Mouse (Mus musculus) lung, adult 2 months (tissue): ENCODE measurements around the gene Nadk. TPM values are rescaled to one million over a fixed set of nuclear protein-coding genes. Genes with fewer than 3 reads are reported as not detected.
"Not testable (repeated sequence)": the region's sequence is repeated elsewhere in the genome, so short reads cannot be mapped to it uniquely, and the experiment has no call there.

ENCODE experiments used
- DNase-seq: peaks from one replicate; pipeline ENCODE4 v3.0.0; 2022
- H3K4me1 ChIP-seq: fragments of 200-500 bp; 2 replicates; pipeline ENCODE4 v1.6.1; 2011; ENCODE audit warnings: low read length; ENCODE audit not compliant: control insufficient read depth, insufficient read depth
- H3K4me3 ChIP-seq: fragments of 200-500 bp; replicated peaks from 2 replicates; pipeline ENCODE3; 2011; ENCODE audit warnings: low read depth, mild to moderate bottlenecking, control low read depth, low read length; ENCODE audit errors: extremely low read depth
- CTCF ChIP-seq: fragments of 200-500 bp; IDR thresholded peaks from 2 replicates; pipeline ENCODE4 v1.5.1; 2011; ENCODE audit warnings: mild to moderate bottlenecking, low read length, control low read depth; ENCODE audit not compliant: insufficient read depth
- POLR2A ChIP-seq: fragments of 200-500 bp; IDR thresholded peaks from 2 replicates; pipeline ENCODE4 v1.6.1; 2011; ENCODE audit warnings: low read depth, mild to moderate bottlenecking, control low read depth, low read length, borderline replicate concordance; ENCODE audit errors: extremely low read depth
- WGBS: fragments of 180-500 bp; shearing (Covaris S2); methylation state at CpG from one replicate; pipeline ENCODE4 v1.1.7; 2018; 5-methylcytosine and 5-hydroxymethylcytosine counted together
- polyA plus RNA-seq: library from polyadenylated mRNA; depleted of rRNA; stranded (reverse); fragments of >200 nt; gene quantifications from 2 replicates; pipeline ENCODE4 v1.2.3, GENCODE M21; 2012

The Nadk gene
- polyA plus RNA-seq, 1 experiment = 119 TPM

DNA sequence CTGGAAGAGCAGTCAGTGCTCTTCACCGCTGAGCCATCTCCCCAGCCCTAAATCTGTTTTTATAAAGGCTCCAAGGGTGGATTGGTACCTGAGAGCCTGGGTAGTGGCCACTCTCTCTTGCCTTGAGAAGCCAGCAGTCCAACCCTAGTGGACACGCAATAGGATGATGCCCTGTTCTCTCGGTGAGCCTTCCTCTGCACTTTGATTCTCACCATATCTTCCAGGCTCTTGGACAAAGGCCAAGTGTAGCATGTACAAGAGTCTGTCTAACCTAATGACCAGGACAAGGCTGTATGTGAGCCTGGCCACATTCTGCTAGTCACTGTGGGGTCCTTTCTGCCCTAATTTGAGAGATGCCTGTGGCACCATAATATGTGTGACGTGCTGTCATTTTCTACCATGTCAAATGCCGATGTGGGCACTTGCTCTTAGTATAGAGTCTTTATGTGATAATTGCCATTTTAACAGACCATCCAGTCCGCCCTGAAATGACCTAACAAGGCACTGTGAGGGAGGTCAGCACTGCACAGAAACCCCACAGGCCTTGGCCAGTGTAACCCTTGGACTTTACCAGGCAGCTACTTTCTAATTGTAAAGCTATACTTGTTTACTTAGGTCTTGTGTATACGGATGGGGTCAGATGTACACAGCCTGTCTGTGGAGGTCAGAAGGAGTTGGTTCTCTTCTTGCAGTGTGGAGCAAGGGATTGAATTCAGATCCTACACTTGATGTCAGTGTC lies 6.6 kb downstream of the Nadk start:
- peaks cover 13% of the 10 kb centered on the region for H3K4me1 ChIP-seq
- 87% methylated on average over 7 of the region's 7 CpGs for WGBS
- TF ChIP-seq POLR2A (no peak), CTCF (no peak)
- no peak overlapping the region for H3K4me3 ChIP-seq
- no peak for DNase-seq

GRCm38 (mm10) chr4:155569818-155570217 lies 7.6 kb downstream of the Nadk start:
- H3K4me1 ChIP-seq = peaks cover 13% of the 10 kb centered on the region
- no peak overlapping the region for H3K4me3 ChIP-seq
- DNase-seq = no peak
- WGBS = 84% methylated on average over 6 of the region's 6 CpGs
- TF ChIP-seq POLR2A (no peak), CTCF (no peak)

DNA sequence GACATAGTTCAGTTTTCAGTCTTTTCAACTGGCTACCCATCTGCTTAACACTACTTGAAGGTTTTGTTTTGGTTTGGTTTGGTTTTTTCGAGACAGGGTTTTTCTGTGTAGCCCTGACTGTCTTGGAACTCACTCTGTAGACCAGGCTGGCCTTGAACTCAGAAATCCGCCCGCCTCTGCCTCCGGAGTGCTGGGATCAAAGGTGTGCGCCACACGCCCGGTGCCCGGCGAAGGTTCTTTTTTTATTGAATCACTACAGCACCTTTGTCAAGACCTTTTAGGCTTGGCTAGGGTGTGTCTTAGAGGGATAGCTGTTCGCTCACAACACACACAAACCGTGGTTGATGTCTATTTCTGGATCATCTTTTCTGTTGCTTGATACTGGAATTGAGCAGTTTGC lies 8.1 kb downstream of the Nadk start:
- 89% methylated on average over 11 of the region's 11 CpGs for WGBS

GRCm38 (mm10) chr4:155571442-155571841 lies 9.3 kb downstream of the Nadk start:
- 31% methylated on average over 2 of the region's 2 CpGs for WGBS
- DNase-seq = no peak

More for the DNA sequence above, 8.1 kb downstream of the Nadk start:
- not testable (repeated sequence) for H3K4me1 ChIP-seq, DNase-seq, H3K4me3 ChIP-seq

DNA sequence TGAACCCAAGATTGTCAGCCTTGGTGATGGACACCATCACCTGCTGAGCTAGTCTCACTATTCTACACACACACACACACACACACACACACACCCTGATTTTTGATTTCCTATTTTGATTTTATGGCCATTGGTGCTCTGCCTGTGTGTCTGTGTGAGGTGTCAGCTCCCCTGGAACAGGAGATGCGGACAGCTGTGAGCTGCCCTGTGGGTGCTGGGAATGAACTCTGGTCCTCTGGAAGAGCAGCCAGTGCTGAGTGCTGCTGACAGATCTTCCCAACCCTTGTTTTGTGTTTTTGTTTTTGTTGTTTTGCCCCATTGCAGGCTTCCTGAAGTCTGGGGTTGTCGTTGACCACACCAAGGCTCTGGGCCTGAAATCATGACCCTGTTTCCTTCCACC lies 11.0 kb downstream of the Nadk start:
- DNase-seq = no peak
- 71% methylated on average over 2 of the region's 2 CpGs for WGBS

More at GRCm38 (mm10) chr4:155571442-155571841, 9.3 kb downstream of the Nadk start:
- no peak for TF ChIP-seq POLR2A
- no peak for TF ChIP-seq CTCF
- H3K4me1 ChIP-seq = peaks cover 5% of the 10 kb centered on the region
- H3K4me3 ChIP-seq = no peak overlapping the region

GRCm38 (mm10) chr4:155573876-155574275 lies 11.7 kb downstream of the Nadk start:
- Histone ChIP-seq H3K4me1 (peaks cover 4% of the 10 kb centered on the region; the same call in 1 of the 2 replicates), H3K4me3 (no peak overlapping the region)
- TF ChIP-seq CTCF = no peak
- 88% methylated on average over 9 of the region's 9 CpGs for WGBS
- DNase-seq = no peak

More for the DNA sequence above, 11.0 kb downstream of the Nadk start:
- H3K4me1 ChIP-seq = peaks cover 4% of the 10 kb centered on the region; the same call in 1 of the 2 replicates
- TF ChIP-seq CTCF (no peak), POLR2A (no peak)
- no peak overlapping the region for H3K4me3 ChIP-seq

DNA sequence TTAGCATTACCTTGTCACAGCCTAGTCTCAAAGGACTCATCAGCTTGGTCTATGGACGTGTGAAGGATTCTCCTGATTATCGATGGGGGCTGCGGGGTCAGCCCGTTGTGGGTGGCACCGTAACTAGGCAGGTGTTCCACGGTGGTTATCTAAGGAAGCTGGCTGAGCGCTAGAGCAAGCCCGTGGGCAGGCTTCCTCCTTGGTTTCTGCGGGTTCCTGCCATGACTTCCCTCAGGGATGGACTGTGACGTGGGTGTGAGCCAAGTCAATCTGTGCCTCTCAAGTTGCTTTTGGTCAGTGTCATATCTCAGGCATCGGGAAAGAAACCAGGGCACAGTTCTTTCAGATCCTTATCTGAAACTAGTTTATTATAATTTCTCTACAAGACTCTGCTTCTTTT lies 12.8 kb downstream of the Nadk start:
- TF ChIP-seq POLR2A (no peak), CTCF (no peak)
- 55% methylated on average over 11 of the region's 11 CpGs for WGBS
- no peak for DNase-seq

DNA sequence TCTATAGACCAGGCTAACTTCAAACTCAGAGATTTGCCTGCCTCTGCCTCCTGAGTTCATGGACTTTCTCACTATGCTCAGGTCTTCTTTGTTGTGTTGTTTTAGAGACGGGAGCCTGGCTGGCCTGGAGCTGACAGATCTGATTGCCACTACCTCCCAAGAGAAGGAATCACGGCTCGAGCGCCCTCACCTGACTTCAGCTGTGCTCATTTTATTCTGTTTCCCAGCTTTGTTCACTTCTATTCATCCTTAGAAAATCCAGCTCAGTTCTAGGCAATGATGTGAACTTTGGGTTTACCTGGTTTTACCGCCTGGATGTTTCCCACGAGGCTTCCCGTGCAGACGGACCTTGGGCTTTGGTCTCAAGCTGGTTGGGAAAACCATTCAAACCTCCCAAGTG lies 13.3 kb downstream of the Nadk start:
- WGBS = 88% methylated on average over 8 of the region's 8 CpGs
- DNase-seq = no peak
- Histone ChIP-seq H3K4me3 (no peak overlapping the region), H3K4me1 (peaks cover 4% of the 10 kb centered on the region; the same call in 1 of the 2 replicates)
- TF ChIP-seq POLR2A (no peak), CTCF (no peak)

More for the DNA sequence above, 12.8 kb downstream of the Nadk start:
- H3K4me1 ChIP-seq = peaks cover 4% of the 10 kb centered on the region; the same call in 1 of the 2 replicates
- H3K4me3 ChIP-seq = no peak overlapping the region

DNA sequence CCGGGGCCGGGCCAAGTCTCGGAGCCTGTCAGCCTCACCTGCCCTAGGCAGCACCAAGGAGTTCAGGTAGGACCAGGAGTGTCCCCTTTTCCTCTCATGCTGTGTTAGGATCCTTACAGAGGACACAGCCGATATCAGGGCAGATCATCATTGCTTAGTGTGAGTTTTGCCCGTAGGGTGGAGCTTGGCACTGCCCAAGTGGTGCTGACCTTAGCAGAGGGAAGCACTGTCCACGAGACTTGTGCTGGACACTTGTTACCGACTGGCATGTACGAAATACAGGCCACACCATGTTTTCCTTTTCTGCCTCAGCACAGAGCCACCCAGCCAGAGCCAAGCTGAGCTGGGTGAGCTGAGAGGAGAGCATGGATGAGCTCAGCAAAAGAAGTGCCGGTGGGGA lies 15.0 kb downstream of the Nadk start:
- no peak for DNase-seq
- WGBS = 88% methylated on average over 9 of the region's 9 CpGs
- Histone ChIP-seq H3K4me3 (no peak overlapping the region), H3K4me1 (no peaks in the 10 kb centered on the region; the same call in 1 of the 2 replicates)
- TF ChIP-seq CTCF (no peak), POLR2A (no peak)

DNA sequence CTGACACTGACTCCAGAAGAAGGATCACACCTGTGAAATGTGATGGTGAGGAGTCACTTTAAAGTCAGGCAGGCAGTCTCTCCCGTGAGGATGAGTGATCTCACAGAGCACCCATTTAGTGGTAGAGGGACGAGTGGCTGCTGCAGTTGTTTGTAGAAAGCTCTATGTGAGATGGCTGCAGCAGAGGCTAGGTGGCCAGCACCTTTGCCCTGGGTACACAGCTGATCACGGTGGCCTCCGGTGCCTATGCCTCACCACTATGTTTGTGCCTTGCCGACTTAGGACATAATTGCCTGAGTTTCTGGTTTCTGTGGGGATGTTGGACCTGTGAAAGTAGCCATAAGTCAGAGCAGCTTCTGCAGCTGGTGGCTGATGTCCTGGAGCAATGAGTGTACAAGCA lies 15.6 kb downstream of the Nadk start:
- Histone ChIP-seq H3K4me1 (no peaks in the 10 kb centered on the region; the same call in 1 of the 2 replicates), H3K4me3 (no peak overlapping the region)
- DNase-seq = no peak
- WGBS = 87% methylated on average over 5 of the region's 5 CpGs
- no peak for TF ChIP-seq CTCF
- TF ChIP-seq POLR2A = no peak
